Mouse (Mus musculus) stomach, embryonic 15.5 days (tissue): ENCODE data around the gene Cdyl. TPM values are rescaled to one million over a fixed set of nuclear protein-coding genes. Genes with fewer than 3 reads are reported as not detected.
A peak's percentile ranks its signal among the peaks of the same experiment; 100 is the strongest.

Source experiments
- ATAC-seq: fragments of 200-750 bp; cut with Nextera tagmentation; 2 replicates; pipeline ENCODE4 v1.8.0; 2017; ENCODE audit warnings: low read depth, moderate number of reproducible peaks, moderate TSS enrichment; ENCODE audit not compliant: insufficient read depth, low FRiP score
- H3K27ac ChIP-seq: fragments of 300-500 bp; sonication (generic); 2 replicates; pipeline ENCODE4 v1.5.1; 2015; ENCODE audit warnings: mild to moderate bottlenecking, inconsistent platforms
- H3K27me3 ChIP-seq: fragments of 300-500 bp; sonication (generic); replicated peaks from 2 replicates; pipeline ENCODE4 v1.6.1; 2015; ENCODE audit warnings: inconsistent platforms
- H3K36me3 ChIP-seq: fragments of 300-500 bp; sonication (generic); 2 replicates; pipeline ENCODE4 v1.6.1; 2015; ENCODE audit warnings: inconsistent platforms
- H3K4me1 ChIP-seq: fragments of 300-500 bp; sonication (generic); 2 replicates; pipeline ENCODE4 v1.6.1; 2015; ENCODE audit warnings: inconsistent platforms
- H3K4me2 ChIP-seq: fragments of 300-500 bp; sonication (generic); 2 replicates; pipeline ENCODE4 v1.6.1; 2015; ENCODE audit warnings: mild to moderate bottlenecking, inconsistent platforms
- H3K4me3 ChIP-seq: fragments of 300-500 bp; sonication (generic); replicated peaks from 2 replicates; pipeline ENCODE4 v1.5.1; 2015; ENCODE audit warnings: inconsistent platforms
- H3K9ac ChIP-seq: fragments of 300-500 bp; sonication (generic); 2 replicates; pipeline ENCODE4 v1.6.1; 2015; ENCODE audit warnings: inconsistent platforms
- H3K9me3 ChIP-seq: fragments of 300-500 bp; sonication (generic); 2 replicates; pipeline ENCODE4 v1.6.1; 2016; ENCODE audit warnings: inconsistent platforms
- WGBS: fragments of 180-500 bp; shearing (Covaris S2); methylation state at CpG from one replicate; pipeline ENCODE4 v1.1.7; 2015; 5-methylcytosine and 5-hydroxymethylcytosine counted together
- polyA plus RNA-seq: library from polyadenylated mRNA; unstranded; fragments of >200 nt; fragmentation: Nextera tagmentation; extraction: Ambion mirVana; gene quantifications from 2 replicates; pipeline ENCODE4 v1.2.1, GENCODE M21; 2015

The Cdyl gene
- 11.2 and 12.1 TPM in 2 replicates for polyA plus RNA-seq

- H3K36me3 ChIP-seq = no peaks in the 10 kb centered on the region
- no peak within 1 kb of the TSS for H3K4me3 ChIP-seq
- 66% methylated on average over 4 of the region's 4 CpGs for WGBS
- no peaks in the 10 kb centered on the region for H3K27me3 ChIP-seq
- no peak within 1 kb of the TSS for H3K27ac ChIP-seq
- no peaks in the 10 kb centered on the region for H3K9me3 ChIP-seq
- no peak within 1 kb of the TSS for H3K9ac ChIP-seq
- no peak within 1 kb of the TSS for H3K4me2 ChIP-seq
- H3K4me1 ChIP-seq = no peaks in the 10 kb centered on the region
- ATAC-seq = no peak
These were observed at the start of gene Cdyl for GRCm38 (mm10) chr13:35659406-35659985. Gene Cdyl (plus strand): TSS chr13:35659833.

DNA sequence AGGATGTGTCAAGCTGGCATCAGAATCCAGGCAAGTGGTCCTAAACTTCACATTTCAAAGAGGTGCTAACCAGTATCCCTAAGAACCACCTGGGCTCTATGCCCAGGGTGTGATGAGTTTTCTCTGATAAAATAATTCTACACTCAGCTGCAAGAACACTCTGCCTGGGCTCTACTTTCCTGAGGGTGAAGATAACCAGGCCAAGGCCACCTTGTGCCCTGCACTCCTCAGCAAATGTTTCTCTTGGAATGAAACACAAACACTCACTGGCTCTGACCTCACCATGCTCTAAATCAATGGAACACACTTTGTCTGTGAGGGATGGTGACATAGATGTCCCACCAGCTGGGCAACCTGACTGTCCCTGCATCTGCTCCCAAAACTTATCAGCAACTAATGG lies 48.9 kb upstream of the Cdyl start:
- ATAC-seq = no peak
- no peak overlapping the region for H3K27ac ChIP-seq

GRCm38 (mm10) chr13:35612506-35612905 lies 47.1 kb upstream of the Cdyl start:
- H3K9me3 ChIP-seq = no peaks in the 10 kb centered on the region
- H3K4me2 ChIP-seq = no peak overlapping the region
- H3K27ac ChIP-seq = no peak overlapping the region
- WGBS = 91% methylated on average over 1 of the region's 1 CpGs
- no peaks in the 10 kb centered on the region for H3K36me3 ChIP-seq
- no peaks in the 10 kb centered on the region for H3K4me1 ChIP-seq
- H3K4me3 ChIP-seq = no peak overlapping the region
- H3K9ac ChIP-seq = no peak overlapping the region
- no peak for ATAC-seq
- H3K27me3 ChIP-seq = no peaks in the 10 kb centered on the region

More for the DNA sequence above, 48.9 kb upstream of the Cdyl start:
- H3K4me3 ChIP-seq = no peak overlapping the region
- no peaks in the 10 kb centered on the region for H3K36me3 ChIP-seq
- H3K9ac ChIP-seq = no peak overlapping the region
- no peak overlapping the region for H3K4me2 ChIP-seq
- H3K4me1 ChIP-seq = no peaks in the 10 kb centered on the region
- no peaks in the 10 kb centered on the region for H3K9me3 ChIP-seq
- H3K27me3 ChIP-seq = no peaks in the 10 kb centered on the region

DNA sequence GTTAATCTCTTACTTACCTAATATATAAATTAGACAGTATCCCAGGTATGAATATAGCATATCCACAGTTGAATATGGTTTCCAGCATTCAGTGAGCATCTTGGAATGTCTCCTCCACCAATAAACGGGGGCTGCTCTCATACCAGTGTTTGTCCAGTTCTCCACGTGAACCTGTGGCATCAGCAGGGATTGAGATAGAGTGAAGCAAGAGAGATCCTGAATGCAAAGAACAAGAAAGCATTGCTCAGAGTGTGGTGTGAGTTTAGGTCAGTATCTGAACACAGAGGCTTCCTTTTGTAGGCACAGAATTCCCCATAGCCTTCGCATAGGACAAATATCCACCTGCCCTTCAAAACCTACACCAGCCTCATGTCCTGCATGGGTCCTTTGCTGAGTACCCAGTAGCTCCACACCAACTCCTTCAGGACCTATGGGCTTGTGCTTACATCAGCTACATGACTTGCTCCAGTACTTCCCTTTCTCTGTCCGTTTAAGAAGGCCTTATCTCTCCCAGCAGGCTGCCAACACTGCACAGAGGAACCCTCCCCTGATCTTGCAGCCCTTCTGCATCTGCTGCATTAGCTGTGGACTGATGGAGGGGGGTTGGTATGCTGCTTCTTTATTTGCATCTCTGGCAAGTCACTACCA lies 44.7 kb upstream of the Cdyl start:
- Histone ChIP-seq H3K4me2 (no peak overlapping the region), H3K36me3 (no peaks in the 10 kb centered on the region), H3K27ac (no peak overlapping the region), H3K9me3 (no peaks in the 10 kb centered on the region), H3K4me3 (no peak overlapping the region), H3K9ac (no peak overlapping the region), H3K4me1 (no peaks in the 10 kb centered on the region), H3K27me3 (no peaks in the 10 kb centered on the region)
- ATAC-seq = peak; percentile 95
- 74% methylated on average over 4 of the region's 4 CpGs for WGBS

GRCm38 (mm10) chr13:35616524-35617099 lies 43.0 kb upstream of the Cdyl start:
- 51% methylated on average over 4 of the region's 4 CpGs for whole genome bisulfite sequencing
- Histone ChIP-seq H3K4me1 (no peaks in the 10 kb centered on the region), H3K4me2 (no peak overlapping the region), H3K4me3 (no peak overlapping the region), H3K36me3 (no peaks in the 10 kb centered on the region), H3K27ac (no peak overlapping the region), H3K9ac (no peak overlapping the region), H3K27me3 (no peaks in the 10 kb centered on the region), H3K9me3 (no peaks in the 10 kb centered on the region)
- no peak for ATAC-seq

DNA sequence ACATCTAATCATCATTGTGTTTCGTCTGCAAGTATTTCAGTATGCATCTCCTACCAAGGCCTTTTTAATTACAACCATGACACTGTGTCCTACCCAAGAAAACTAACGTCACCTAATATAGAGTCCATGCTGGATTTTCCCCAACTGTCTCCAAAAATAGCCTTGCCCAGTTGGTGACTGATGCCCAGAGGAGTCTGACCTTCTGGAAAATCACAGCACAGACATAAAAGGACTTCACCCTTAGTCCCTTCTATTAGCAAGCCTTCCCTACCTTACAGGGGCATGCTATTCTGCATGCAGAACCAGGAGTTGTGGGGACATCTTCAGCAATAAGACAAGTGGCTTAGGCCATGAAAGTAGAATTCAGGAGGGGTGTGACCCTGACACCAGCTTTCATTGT lies 40.3 kb upstream of the Cdyl start:
- 85% methylated on average over 2 of the region's 2 CpGs for WGBS
- H3K4me1 ChIP-seq = no peaks in the 10 kb centered on the region

GRCm38 (mm10) chr13:35620756-35621155 lies 38.9 kb upstream of the Cdyl start:
- Histone ChIP-seq H3K9ac (no peak overlapping the region), H3K27me3 (no peaks in the 10 kb centered on the region), H3K36me3 (no peaks in the 10 kb centered on the region), H3K4me3 (no peak overlapping the region), H3K4me2 (no peak overlapping the region), H3K27ac (no peak overlapping the region), H3K4me1 (no peaks in the 10 kb centered on the region), H3K9me3 (no peaks in the 10 kb centered on the region)
- WGBS = 54% methylated on average over 1 of the region's 1 CpGs
- ATAC-seq = no peak

More for the DNA sequence above, 40.3 kb upstream of the Cdyl start:
- Histone ChIP-seq H3K9me3 (no peaks in the 10 kb centered on the region), H3K4me2 (no peak overlapping the region), H3K27me3 (no peaks in the 10 kb centered on the region), H3K36me3 (no peaks in the 10 kb centered on the region), H3K4me3 (no peak overlapping the region), H3K9ac (no peak overlapping the region), H3K27ac (no peak overlapping the region)
- no peak for ATAC-seq

GRCm38 (mm10) chr13:35624831-35625230 lies 34.8 kb upstream of the Cdyl start:
- Histone ChIP-seq H3K9me3 (no peaks in the 10 kb centered on the region), H3K4me2 (no peak overlapping the region), H3K27me3 (no peaks in the 10 kb centered on the region), H3K9ac (no peak overlapping the region), H3K4me1 (no peaks in the 10 kb centered on the region), H3K27ac (no peak overlapping the region), H3K4me3 (no peak overlapping the region), H3K36me3 (no peaks in the 10 kb centered on the region)
- WGBS = 81% methylated on average over 3 of the region's 3 CpGs
- no peak for ATAC-seq

DNA sequence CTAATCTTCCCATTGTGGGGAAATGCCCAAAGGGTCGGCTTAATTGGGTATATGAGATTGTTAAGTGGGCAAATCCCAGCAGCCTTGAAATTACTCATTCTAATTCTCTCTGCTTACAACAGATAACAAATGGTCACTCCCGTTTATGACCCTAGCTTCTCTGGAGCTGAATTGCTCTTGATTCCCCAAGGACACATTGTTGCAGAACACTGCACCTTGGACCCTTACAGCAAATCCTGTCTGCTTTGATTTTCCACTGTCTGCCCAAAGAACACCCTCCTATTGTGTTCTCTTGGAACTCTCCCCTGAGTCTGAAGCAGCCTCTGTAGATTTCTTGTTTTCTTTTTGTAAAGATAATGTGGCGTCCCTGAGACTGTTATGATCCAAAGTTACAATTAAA lies 34.1 kb upstream of the Cdyl start:
- Histone ChIP-seq H3K27me3 (no peaks in the 10 kb centered on the region), H3K36me3 (no peaks in the 10 kb centered on the region), H3K9me3 (no peaks in the 10 kb centered on the region), H3K9ac (no peak overlapping the region), H3K27ac (no peak overlapping the region), H3K4me2 (no peak overlapping the region), H3K4me1 (no peaks in the 10 kb centered on the region), H3K4me3 (no peak overlapping the region)
- no peak for ATAC-seq
- 73% methylated on average over 3 of the region's 3 CpGs for WGBS

- Histone ChIP-seq H3K27ac (no peak overlapping the region), H3K36me3 (no peaks in the 10 kb centered on the region), H3K9ac (no peak overlapping the region), H3K9me3 (no peaks in the 10 kb centered on the region), H3K4me1 (no peaks in the 10 kb centered on the region), H3K27me3 (no peaks in the 10 kb centered on the region), H3K4me2 (no peak overlapping the region), H3K4me3 (no peak overlapping the region)
- WGBS = 66% methylated on average over 1 of the region's 1 CpGs
- ATAC-seq = no peak
These were observed 32.3 kb upstream of the Cdyl start for GRCm38 (mm10) chr13:35627319-35627718.

DNA sequence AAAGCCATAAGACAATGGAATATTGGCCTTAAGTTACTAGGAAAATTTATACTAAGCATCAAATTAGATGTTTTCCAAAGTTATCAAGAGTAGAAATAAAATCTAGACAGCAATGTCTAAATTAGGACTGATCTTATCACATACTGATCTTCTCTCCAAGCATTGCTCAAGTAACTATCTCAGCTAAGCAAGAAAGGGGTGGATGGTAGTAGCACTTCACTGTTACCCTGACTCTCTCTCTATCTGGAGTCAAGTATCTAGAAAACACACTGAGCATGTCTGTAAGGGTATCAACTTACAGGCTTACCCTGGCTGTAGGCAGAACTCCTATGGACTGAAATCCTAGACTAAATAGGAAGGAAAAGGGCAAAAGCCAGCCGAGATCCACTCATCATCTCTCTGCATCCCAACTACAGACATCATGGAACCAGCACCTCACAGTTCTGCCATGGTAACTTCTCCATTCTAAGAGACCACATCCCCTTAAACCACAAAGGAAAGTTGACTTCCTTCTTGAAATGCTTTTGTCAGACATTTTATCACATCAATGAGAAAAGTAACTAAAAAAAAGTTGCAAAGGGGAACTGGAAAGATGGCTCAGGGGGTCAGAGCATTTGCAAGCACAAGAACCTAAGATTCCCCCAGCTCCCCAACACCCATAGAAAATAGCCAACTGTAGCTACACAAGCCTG lies 12.4 kb upstream of the Cdyl start:
- H3K36me3 ChIP-seq = no peaks in the 10 kb centered on the region
- H3K4me1 ChIP-seq = no peaks in the 10 kb centered on the region
- H3K4me3 ChIP-seq = no peak overlapping the region
- ATAC-seq = no peak
- 73% methylated on average over 1 of the region's 1 CpGs for WGBS
- no peak overlapping the region for H3K9ac ChIP-seq
- no peaks in the 10 kb centered on the region for H3K27me3 ChIP-seq
- H3K4me2 ChIP-seq = no peak overlapping the region
- H3K27ac ChIP-seq = no peak overlapping the region
- H3K9me3 ChIP-seq = no peaks in the 10 kb centered on the region

- Histone ChIP-seq H3K27me3 (no peaks in the 10 kb centered on the region), H3K4me3 (no peak overlapping the region)
These were observed 9.3 kb upstream of the Cdyl start for GRCm38 (mm10) chr13:35650284-35650872.

More at GRCm38 (mm10) chr13:35650284-35650872, 9.3 kb upstream of the Cdyl start:
- no peak overlapping the region for H3K27ac ChIP-seq
- ATAC-seq = no peak
- no peak overlapping the region for H3K4me2 ChIP-seq
- no peaks in the 10 kb centered on the region for H3K9me3 ChIP-seq
- H3K36me3 ChIP-seq = no peaks in the 10 kb centered on the region
- WGBS = 84% methylated on average over 11 of the region's 11 CpGs
- no peak overlapping the region for H3K9ac ChIP-seq
- no peaks in the 10 kb centered on the region for H3K4me1 ChIP-seq
